Mouse (Mus musculus): ENCODE results near the gene Notch1.

DNA sequence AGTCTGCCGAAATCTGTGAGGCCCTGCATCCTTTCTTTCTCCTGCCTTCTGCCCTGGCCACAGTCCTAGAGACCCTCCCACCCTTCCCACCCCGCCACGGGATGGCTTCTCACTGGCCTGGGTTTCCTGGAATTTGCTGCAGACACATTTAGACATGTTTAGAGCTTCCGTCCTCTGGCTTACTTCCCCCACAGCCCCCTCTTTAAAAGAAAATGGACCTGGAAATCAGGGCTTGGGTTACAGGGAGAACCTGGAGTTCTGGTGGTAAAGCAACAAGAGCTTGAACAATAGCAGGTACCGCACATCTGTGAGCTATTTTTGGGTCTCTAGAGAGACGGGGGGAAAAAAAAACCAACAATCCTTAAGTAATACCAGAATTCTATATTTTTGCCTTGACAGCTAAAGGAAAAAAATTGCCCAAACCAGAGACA is 8.5 kb downstream of the Notch1 start:
- TF ChIP-seq CTCF (IDR thresholded peaks at IDR 0.05; ENCODE audit: low read depth) (no peak), EP300 (IDR thresholded peaks at IDR 0.05; ENCODE audit: low read depth) (no peak)

Data from liver, postnatal 0 days (tissue).